Mouse (Mus musculus): ENCODE measurements around the gene S100a14.

The S100a14 gene

DNA sequence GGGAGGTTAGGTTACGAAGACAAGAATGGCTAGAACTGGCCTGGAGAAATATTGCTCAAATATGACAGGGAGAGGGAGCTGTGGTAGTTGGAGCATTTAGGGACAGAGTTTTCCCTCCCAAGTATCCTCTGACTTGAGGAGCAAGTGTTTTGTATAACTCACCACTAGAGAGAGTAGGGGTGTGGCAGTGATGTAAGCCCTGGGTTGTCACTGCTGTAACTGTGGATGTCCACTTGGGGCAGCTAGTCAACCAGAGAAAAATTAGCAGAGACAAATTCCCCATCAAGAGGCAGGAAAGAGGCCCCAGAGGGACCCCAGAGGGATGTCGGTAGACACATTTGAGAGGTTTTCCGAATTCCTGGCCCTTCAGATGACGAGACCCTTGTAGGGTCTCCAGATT, 1.2 kb upstream of the S100a14 start:
- peak; percentile 76 for DNase-seq

DNA sequence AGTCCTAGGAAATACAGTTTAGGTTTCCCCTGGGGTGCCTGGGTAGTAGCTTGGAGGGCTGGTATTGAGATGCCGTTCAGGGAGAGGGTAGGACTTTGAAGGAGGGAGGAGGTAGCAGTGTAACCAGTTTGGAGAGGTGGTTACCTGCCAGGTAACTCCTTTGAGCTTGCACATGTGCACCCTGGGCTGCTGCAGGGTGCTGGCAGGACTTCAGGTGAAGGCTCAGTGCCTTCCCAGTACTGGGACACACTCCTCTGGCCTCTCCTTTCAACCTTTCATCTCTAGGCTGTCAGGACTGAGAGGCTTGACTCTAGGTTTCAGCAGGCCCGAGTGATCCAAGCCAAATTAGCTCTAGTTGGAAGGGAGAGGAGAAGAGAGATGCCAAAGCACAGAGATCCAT, 580 bp upstream of the S100a14 start:
- DNase-seq: no peak

GRCm38 (mm10) chr3:90527291-90527873, 726 bp downstream of the S100a14 start:
- no peak for DNase-seq

- no peak for DNase-seq
These were observed 5.1 kb downstream of the S100a14 start for GRCm38 (mm10) chr3:90531713-90532112.

DNA sequence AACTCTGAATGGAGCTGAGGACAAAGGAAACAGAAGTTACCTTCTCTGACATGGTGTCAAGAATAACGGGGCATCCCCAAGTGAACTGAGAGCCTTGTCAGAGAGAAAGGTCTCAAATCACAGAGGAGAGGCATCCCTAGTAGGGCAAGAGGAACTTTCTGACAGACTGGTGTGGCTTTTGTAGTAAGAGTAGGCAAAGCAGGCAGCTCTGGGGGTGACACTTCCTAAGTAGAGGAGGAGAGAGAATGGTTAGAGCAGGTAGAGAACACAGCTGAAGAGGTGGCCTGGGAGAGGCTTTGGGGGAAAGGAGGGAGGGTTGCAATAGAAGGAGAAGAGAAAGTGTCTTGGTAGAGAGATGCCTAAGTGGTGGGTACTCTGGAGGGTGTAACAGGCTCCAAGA, 8.8 kb downstream of the S100a14 start:
- no peak for DNase-seq

GRCm38 (mm10) chr3:90537141-90537904, 10.7 kb downstream of the S100a14 start, which contains the start of gene S100a16:
TSS of gene S100a16 (plus strand) at chr3:90537254.
- peak; percentile 89 for DNase-seq

GRCm38 (mm10) chr3:90537905-90538296, 11.2 kb downstream of the S100a14 start:
- DNase-seq: no peak

DNA sequence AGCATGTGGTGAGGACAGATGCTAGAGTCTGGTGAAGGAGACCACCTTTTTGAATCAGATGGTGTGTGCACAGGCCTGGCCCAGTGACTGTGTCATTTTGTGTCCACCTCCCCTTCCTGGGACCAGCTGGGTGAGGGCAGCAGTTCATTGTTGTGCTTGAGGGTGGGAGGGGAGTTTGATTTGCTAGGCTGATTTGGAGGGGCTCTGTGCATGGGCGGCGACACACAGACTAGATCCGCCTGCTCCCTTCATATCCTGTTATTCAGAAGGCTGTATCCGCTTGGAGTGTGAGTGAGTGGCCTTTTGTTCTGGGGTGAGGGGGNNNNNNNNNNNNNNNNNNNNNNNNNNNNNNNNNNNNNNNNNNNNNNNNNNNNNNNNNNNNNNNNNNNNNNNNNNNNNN, 14.2 kb downstream of the S100a14 start:
- peak; percentile 69 for DNase-seq

- DNase-seq: peak; percentile 63
These were observed 23.2 kb downstream of the S100a14 start for GRCm38 (mm10) chr3:90549676-90550420.

- DNase-seq: no peak
These were observed 23.8 kb downstream of the S100a14 start for GRCm38 (mm10) chr3:90550421-90550790.

DNA sequence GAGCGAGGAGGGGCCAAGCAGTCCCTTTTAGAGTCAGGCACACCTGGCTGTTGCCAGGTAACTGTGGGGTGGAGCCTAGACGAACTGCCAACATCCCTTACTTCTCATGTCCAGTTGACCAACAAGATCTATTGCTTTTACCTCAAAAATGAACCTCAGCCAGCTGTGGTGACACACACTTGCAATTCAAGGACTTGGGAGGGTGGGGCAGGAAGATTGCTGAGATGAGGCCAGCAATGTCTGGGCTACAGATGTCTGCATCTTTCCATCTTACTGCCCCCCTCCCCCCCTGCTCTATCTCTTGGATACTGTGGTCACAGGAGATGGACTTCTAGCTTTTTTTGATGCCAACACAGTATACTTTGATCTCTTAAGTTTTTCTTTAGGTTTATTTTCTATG, 25.6 kb downstream of the S100a14 start:
- no peak for DNase-seq

DNA sequence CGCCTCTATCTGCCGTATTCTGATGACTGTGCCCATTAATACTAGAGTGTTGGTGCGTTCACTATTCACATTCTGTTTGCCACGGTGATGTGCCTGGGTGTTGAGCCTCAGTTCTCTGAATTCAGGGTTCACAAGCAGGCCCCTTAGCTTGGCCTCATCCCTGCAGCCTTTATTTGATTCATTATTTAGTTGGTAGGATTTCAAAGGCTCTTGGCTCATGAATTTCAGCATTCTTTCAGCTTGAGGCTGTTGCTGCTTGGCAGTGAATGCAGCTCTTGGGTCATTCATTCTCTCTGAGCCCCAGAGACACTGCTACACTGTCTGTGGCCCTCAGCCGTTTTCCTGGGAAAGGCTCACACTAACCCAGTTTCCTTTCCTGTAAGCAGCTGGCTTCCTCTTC, 29.3 kb downstream of the S100a14 start:
- DNase-seq: peak; percentile 38

- no peak for DNase-seq
These were observed 33.5 kb downstream of the S100a14 start, which contains the start of gene S100a3 for GRCm38 (mm10) chr3:90560008-90560628. TSS of gene S100a3 (plus strand) at chr3:90560578.

- no peak for DNase-seq
These were observed 48.0 kb downstream of the S100a14 start for GRCm38 (mm10) chr3:90574691-90575090.

GRCm38 (mm10) chr3:90575320-90575719, 48.7 kb downstream of the S100a14 start:
- no peak for DNase-seq

GRCm38 (mm10) chr3:90576351-90577001, 49.8 kb downstream of the S100a14 start:
- DNase-seq: peak; percentile 46

Data from kidney, postnatal 14 days (tissue).